Mouse (Mus musculus) C2C12 (cell line): ENCODE data around the gene Tmem203. TPM values are rescaled to one million over a fixed set of nuclear protein-coding genes. Genes with fewer than 3 reads are reported as not detected.

ENCODE experiments used
- H3K27me3 ChIP-seq: one replicate; pipeline ENCODE4 v1.6.1; 2011; ENCODE audit not compliant: control insufficient read depth, insufficient read depth, insufficient read length
- H3K36me3 ChIP-seq: one replicate; pipeline ENCODE4 v1.6.1; 2011; ENCODE audit not compliant: control insufficient read depth, insufficient read depth
- H3K4me3 ChIP-seq: one replicate; pipeline ENCODE4 v1.5.1; 2011; ENCODE audit warnings: mild to moderate bottlenecking, control low read depth; ENCODE audit not compliant: poor library complexity, insufficient read depth, severe bottlenecking
- H3K79me2 ChIP-seq: one replicate; pipeline ENCODE4 v1.6.1; 2011; ENCODE audit not compliant: control insufficient read depth, insufficient read depth
- H3K79me3 ChIP-seq: one replicate; pipeline ENCODE4 v1.6.1; 2011; ENCODE audit warnings: low read depth, control low read depth
- H3ac ChIP-seq: one replicate; pipeline ENCODE3; 2011; ENCODE audit warnings: low read depth; ENCODE audit not compliant: control insufficient read depth, insufficient read length
- CEBPB ChIP-seq: IDR thresholded peaks from one replicate; pipeline ENCODE4 v1.6.1; 2011; ENCODE audit warnings: low read depth, mild to moderate bottlenecking, control low read depth, moderate library complexity
- CTCF ChIP-seq: IDR thresholded peaks from one replicate; pipeline ENCODE4 v1.5.1; 2011; ENCODE audit not compliant: control insufficient read depth, insufficient read depth, insufficient read length
- FOSL1 ChIP-seq: IDR thresholded peaks from one replicate; pipeline ENCODE4 v1.8.0; 2011; ENCODE audit warnings: mild to moderate bottlenecking, low read length; ENCODE audit not compliant: poor library complexity, insufficient read depth, severe bottlenecking
- MAX ChIP-seq: IDR thresholded peaks from one replicate; pipeline ENCODE4 v1.6.1; 2011; ENCODE audit warnings: mild to moderate bottlenecking, control low read depth
- MYOD1 ChIP-seq: IDR thresholded peaks from one replicate; pipeline ENCODE4 v1.6.1; 2011; ENCODE audit warnings: low read depth; ENCODE audit not compliant: control insufficient read depth, insufficient read length
- MYOG ChIP-seq: IDR thresholded peaks from one replicate; pipeline ENCODE4 v1.6.1; 2011; ENCODE audit not compliant: control insufficient read depth, insufficient read length; ENCODE audit errors: extremely low read depth
- USF1 ChIP-seq: IDR thresholded peaks from one replicate; pipeline ENCODE4 v1.6.1; 2011; ENCODE audit warnings: low read depth, mild to moderate bottlenecking, control low read depth, moderate library complexity
- polyA plus RNA-seq: library from polyadenylated mRNA; unstranded; fragments of >200 nt; fragmentation: generic; extraction: Trizol; gene quantifications from one replicate; pipeline ENCODE4 v1.2.1, GENCODE M21; 2012; ENCODE audit warnings: missing spikeins

Gene Tmem203
- polyA plus RNA-seq, 1 experiment, result 28.5 TPM

GRCm38 (mm10) chr2:25303931-25304656 lies 48.9 kb downstream of the Tmem203 start:
- H3K4me3 ChIP-seq, result no peak overlapping the region
- TF ChIP-seq CEBPB (no peak), MYOG (no peak), USF1 (no peak), MYOD1 (no peak), CTCF (no peak), FOSL1 (no peak), MAX (no peak)

GRCm38 (mm10) chr2:25304657-25305541 lies 49.7 kb downstream of the Tmem203 start:
- no peak overlapping the region for H3K4me3 ChIP-seq
- peaks cover 42% of the 10 kb centered on the region for H3K27me3 ChIP-seq
- H3K79me3 ChIP-seq, result no peaks in the 10 kb centered on the region

More at GRCm38 (mm10) chr2:25303931-25304656, 48.9 kb downstream of the Tmem203 start:
- Histone ChIP-seq H3K79me2 (no peaks in the 10 kb centered on the region), H3K27me3 (peaks cover 46% of the 10 kb centered on the region), H3ac (no peak overlapping the region), H3K36me3 (no peaks in the 10 kb centered on the region), H3K79me3 (no peaks in the 10 kb centered on the region)

More at GRCm38 (mm10) chr2:25304657-25305541, 49.7 kb downstream of the Tmem203 start:
- Histone ChIP-seq H3K79me2 (no peaks in the 10 kb centered on the region), H3K36me3 (no peaks in the 10 kb centered on the region), H3ac (no peak overlapping the region)
- TF ChIP-seq FOSL1, result no peak
- TF ChIP-seq USF1, result no peak
- TF ChIP-seq MYOG, result no peak
- TF ChIP-seq MYOD1, result no peak
- no peak for TF ChIP-seq MAX
- no peak for TF ChIP-seq CEBPB
- no peak for TF ChIP-seq CTCF

Other genes starting within 250 kb of the Tmem203 start
- 30.6 TPM for gene Nsmf, start 201.1 kb upstream of the Tmem203 start, polyA plus RNA-seq
- not detected for gene Entpd8, start 175.1 kb upstream of the Tmem203 start, polyA plus RNA-seq
- not detected for gene Noxa1, start 160.3 kb upstream of the Tmem203 start, polyA plus RNA-seq
- gene Nrarp, start 74.7 kb upstream of the Tmem203 start, polyA plus RNA-seq, result 0.56 TPM
- gene Tor4a, start 58.6 kb upstream of the Tmem203 start, polyA plus RNA-seq, result 15.5 TPM
- gene Nelfb, start 44.0 kb upstream of the Tmem203 start, polyA plus RNA-seq, result 47.4 TPM
- gene Stpg3, start 40.8 kb upstream of the Tmem203 start, polyA plus RNA-seq, result not detected
- gene Fam166a, start 36.7 kb upstream of the Tmem203 start, polyA plus RNA-seq, result not detected
- 800 TPM for gene Tubb4b, start 30.7 kb upstream of the Tmem203 start, polyA plus RNA-seq
- not detected for gene Slc34a3, start 21.1 kb upstream of the Tmem203 start, polyA plus RNA-seq
- gene Rnf224, start 18.7 kb upstream of the Tmem203 start, polyA plus RNA-seq, result not detected
- gene Rnf208, start 13.2 kb upstream of the Tmem203 start, polyA plus RNA-seq, result 0.22 TPM
- 0.25 TPM for gene Cysrt1, start 13.0 kb upstream of the Tmem203 start, polyA plus RNA-seq
- 3.9 TPM for gene AL732309.1, start 8.6 kb upstream of the Tmem203 start, polyA plus RNA-seq
- 7.4 TPM for gene Tprn, start 7.2 kb downstream of the Tmem203 start, polyA plus RNA-seq
- 143 TPM for gene Ssna1, start 17.0 kb downstream of the Tmem203 start, polyA plus RNA-seq
- gene Anapc2, start 17.0 kb downstream of the Tmem203 start, polyA plus RNA-seq, result 89.4 TPM
- not detected for gene Tmem210, start 32.7 kb downstream of the Tmem203 start, polyA plus RNA-seq
- gene Lrrc26, start 34.5 kb downstream of the Tmem203 start, polyA plus RNA-seq, result not detected
- 0.02 TPM for gene Grin1, start 63.7 kb downstream of the Tmem203 start, polyA plus RNA-seq
- 38.0 TPM for gene Man1b1, start 76.9 kb downstream of the Tmem203 start, polyA plus RNA-seq
- gene Dpp7, start 100.9 kb downstream of the Tmem203 start, polyA plus RNA-seq, result 22.4 TPM
- 96.6 TPM for gene Uap1l1, start 110.2 kb downstream of the Tmem203 start, polyA plus RNA-seq
- gene Sapcd2, start 116.9 kb downstream of the Tmem203 start, polyA plus RNA-seq, result 25.8 TPM
- gene Entpd2, start 140.4 kb downstream of the Tmem203 start, polyA plus RNA-seq, result not detected
- gene Npdc1, start 143.9 kb downstream of the Tmem203 start, polyA plus RNA-seq, result 79.9 TPM
- 0.08 TPM for gene Fut7, start 167.8 kb downstream of the Tmem203 start, polyA plus RNA-seq
- gene Abca2, start 173.3 kb downstream of the Tmem203 start, polyA plus RNA-seq, result 4.2 TPM
- 0.15 TPM for gene Clic3, start 201.4 kb downstream of the Tmem203 start, polyA plus RNA-seq
- 12.3 TPM for gene Paxx, start 205.7 kb downstream of the Tmem203 start, polyA plus RNA-seq
- not detected for gene Ptgds, start 214.6 kb downstream of the Tmem203 start, polyA plus RNA-seq
- gene Lcn12, start 238.5 kb downstream of the Tmem203 start, polyA plus RNA-seq, result not detected
- 35.8 TPM for gene Fbxw5, start 245.3 kb downstream of the Tmem203 start, polyA plus RNA-seq
- 0.32 TPM for gene C8g, start 246.3 kb downstream of the Tmem203 start, polyA plus RNA-seq